Mouse (Mus musculus): ENCODE measurements around the gene Spaca4. TPM values are rescaled to one million over a fixed set of nuclear protein-coding genes. Genes with fewer than 3 reads are reported as not detected.

Gene Spaca4
- not detected in 2 replicates for polyA plus RNA-seq (2015; fragmentation: Nextera tagmentation; extraction: Ambion mirVana)

GRCm38 (mm10) chr7:45725713-45726112, at the start of gene Spaca4:
Spaca4 (minus strand) TSS chr7:45725813.

GRCm38 (mm10) chr7:45720413-45721233, 5.0 kb downstream of the Spaca4 start, which contains the start of gene Fam83e:
Fam83e (plus strand) TSS chr7:45721212.

GRCm38 (mm10) chr7:45717918-45718297, 7.7 kb downstream of the Spaca4 start, which contains the start of gene Sphk2:
Sphk2 (minus strand) TSS chr7:45718002.

GRCm38 (mm10) chr7:45715090-45715708, 10.4 kb downstream of the Spaca4 start, which contains the start of gene Rpl18:
Rpl18 (plus strand) TSS chr7:45715457.

GRCm38 (mm10) chr7:45704730-45705442, 20.7 kb downstream of the Spaca4 start, which contains the start of gene Dbp:
Dbp (plus strand) TSS chr7:45705088.

GRCm38 (mm10) chr7:45699523-45700141, 26.0 kb downstream of the Spaca4 start, which contains the start of gene Car11:
Car11 (plus strand) TSS chr7:45699843.

GRCm38 (mm10) chr7:45693921-45694591, 31.6 kb downstream of the Spaca4 start, which contains the start of gene Sec1:
Sec1 (minus strand) TSS chr7:45694402.

GRCm38 (mm10) chr7:45683396-45684050, 42.1 kb downstream of the Spaca4 start, which contains the start of gene Ntn5:
Ntn5 (plus strand) TSS chr7:45684022.

Other genes starting within 250 kb of the Spaca4 start
- 0.73 and 0.78 TPM in 2 replicates for gene Tulp2, start 243.9 kb downstream of the Spaca4 start, polyA plus RNA-seq (2015; fragmentation: Nextera tagmentation; extraction: Ambion mirVana)
- gene Gm45808, start 239.0 kb downstream of the Spaca4 start, polyA plus RNA-seq (2015; fragmentation: Nextera tagmentation; extraction: Ambion mirVana) = not detected in 2 replicates
- gene Dhdh, start 237.0 kb downstream of the Spaca4 start, polyA plus RNA-seq (2015; fragmentation: Nextera tagmentation; extraction: Ambion mirVana) = 2.0 and 2.8 TPM in 2 replicates
- 129 and 141 TPM in 2 replicates for gene Nucb1, start 215.4 kb downstream of the Spaca4 start, polyA plus RNA-seq (2015; fragmentation: Nextera tagmentation; extraction: Ambion mirVana)
- gene Ppp1r15a, start 199.5 kb downstream of the Spaca4 start, polyA plus RNA-seq (2015; fragmentation: Nextera tagmentation; extraction: Ambion mirVana) = 173 and 199 TPM in 2 replicates
- 1.6 and 2.5 TPM in 2 replicates for gene Plekha4, start 199.5 kb downstream of the Spaca4 start, polyA plus RNA-seq (2015; fragmentation: Nextera tagmentation; extraction: Ambion mirVana)
- gene Hsd17b14, start 170.9 kb downstream of the Spaca4 start, polyA plus RNA-seq (2015; fragmentation: Nextera tagmentation; extraction: Ambion mirVana) = 1.5 and 1.7 TPM in 2 replicates
- gene Bcat2, start 155.7 kb downstream of the Spaca4 start, polyA plus RNA-seq (2015; fragmentation: Nextera tagmentation; extraction: Ambion mirVana) = 47.3 and 52.6 TPM in 2 replicates
- gene Fgf21, start 110.3 kb downstream of the Spaca4 start, polyA plus RNA-seq (2015; fragmentation: Nextera tagmentation; extraction: Ambion mirVana) = 0.13 TPM in 1 of 2 replicates, not detected in the other
- gene Fut1, start 108.5 kb downstream of the Spaca4 start, polyA plus RNA-seq (2015; fragmentation: Nextera tagmentation; extraction: Ambion mirVana) = not detected in 2 replicates
- gene Izumo1, start 104.0 kb downstream of the Spaca4 start, polyA plus RNA-seq (2015; fragmentation: Nextera tagmentation; extraction: Ambion mirVana) = 0.06 TPM in 1 of 2 replicates, not detected in the other
- 7.4 and 9.0 TPM in 2 replicates for gene Rasip1, start 98.3 kb downstream of the Spaca4 start, polyA plus RNA-seq (2015; fragmentation: Nextera tagmentation; extraction: Ambion mirVana)
- gene Mamstr, start 85.8 kb downstream of the Spaca4 start, polyA plus RNA-seq (2015; fragmentation: Nextera tagmentation; extraction: Ambion mirVana) = 2.5 and 3.1 TPM in 2 replicates
- 0.10 and 0.32 TPM in 2 replicates for gene Fut2, start 59.4 kb downstream of the Spaca4 start, polyA plus RNA-seq (2015; fragmentation: Nextera tagmentation; extraction: Ambion mirVana)
- not detected in 2 replicates for gene Ntn5, start 41.8 kb downstream of the Spaca4 start, polyA plus RNA-seq (2015; fragmentation: Nextera tagmentation; extraction: Ambion mirVana)
- gene Sec1, start 31.4 kb downstream of the Spaca4 start, polyA plus RNA-seq (2015; fragmentation: Nextera tagmentation; extraction: Ambion mirVana) = 0.10 TPM in 1 of 2 replicates, not detected in the other
- 0.72 and 1.8 TPM in 2 replicates for gene Car11, start 26.0 kb downstream of the Spaca4 start, polyA plus RNA-seq (2015; fragmentation: Nextera tagmentation; extraction: Ambion mirVana)
- 2.1 and 2.9 TPM in 2 replicates for gene Dbp, start 20.7 kb downstream of the Spaca4 start, polyA plus RNA-seq (2015; fragmentation: Nextera tagmentation; extraction: Ambion mirVana)
- gene Rpl18, start 10.4 kb downstream of the Spaca4 start, polyA plus RNA-seq (2015; fragmentation: Nextera tagmentation; extraction: Ambion mirVana) = 888 and 898 TPM in 2 replicates
- 9.7 and 11.7 TPM in 2 replicates for gene Sphk2, start 7.8 kb downstream of the Spaca4 start, polyA plus RNA-seq (2015; fragmentation: Nextera tagmentation; extraction: Ambion mirVana)
- gene Fam83e, start 4.6 kb downstream of the Spaca4 start, polyA plus RNA-seq (2015; fragmentation: Nextera tagmentation; extraction: Ambion mirVana) = 0.29 and 0.65 TPM in 2 replicates
- gene Lmtk3, start 57.9 kb upstream of the Spaca4 start, polyA plus RNA-seq (2015; fragmentation: Nextera tagmentation; extraction: Ambion mirVana) = 0.24 TPM in 1 of 2 replicates, not detected in the other
- gene Sult2b1, start 58.9 kb upstream of the Spaca4 start, polyA plus RNA-seq (2015; fragmentation: Nextera tagmentation; extraction: Ambion mirVana) = 0.42 and 0.79 TPM in 2 replicates
- gene Cyth2, start 88.8 kb upstream of the Spaca4 start, polyA plus RNA-seq (2015; fragmentation: Nextera tagmentation; extraction: Ambion mirVana) = 36.4 and 37.5 TPM in 2 replicates
- 0.18 and 0.21 TPM in 2 replicates for gene Kcnj14, start 99.0 kb upstream of the Spaca4 start, polyA plus RNA-seq (2015; fragmentation: Nextera tagmentation; extraction: Ambion mirVana)
- 30.0 and 31.3 TPM in 2 replicates for gene Grwd1, start 105.1 kb upstream of the Spaca4 start, polyA plus RNA-seq (2015; fragmentation: Nextera tagmentation; extraction: Ambion mirVana)
- gene Kdelr1, start 147.0 kb upstream of the Spaca4 start, polyA plus RNA-seq (2015; fragmentation: Nextera tagmentation; extraction: Ambion mirVana) = 24.3 and 27.4 TPM in 2 replicates
- gene Grin2d, start 152.6 kb upstream of the Spaca4 start, polyA plus RNA-seq (2015; fragmentation: Nextera tagmentation; extraction: Ambion mirVana) = 0.19 and 0.33 TPM in 2 replicates
- 1.4 and 1.5 TPM in 2 replicates for gene Syngr4, start 170.9 kb upstream of the Spaca4 start, polyA plus RNA-seq (2015; fragmentation: Nextera tagmentation; extraction: Ambion mirVana)
- 3.2 and 4.1 TPM in 2 replicates for gene Tmem143, start 171.1 kb upstream of the Spaca4 start, polyA plus RNA-seq (2015; fragmentation: Nextera tagmentation; extraction: Ambion mirVana)
- gene Emp3, start 195.6 kb upstream of the Spaca4 start, polyA plus RNA-seq (2015; fragmentation: Nextera tagmentation; extraction: Ambion mirVana) = 170 and 224 TPM in 2 replicates
- gene Ccdc114, start 198.3 kb upstream of the Spaca4 start, polyA plus RNA-seq (2015; fragmentation: Nextera tagmentation; extraction: Ambion mirVana) = 2.6 and 4.1 TPM in 2 replicates

Measured in spleen, postnatal 0 days (tissue).